Mouse (Mus musculus) embryonic fibroblast, embryonic 13.5 days (primary cell): ENCODE measurements around the gene Gm45717.

ENCODE experiments used
- CTCF ChIP-seq: IDR thresholded peaks from 2 replicates; pipeline ENCODE4 v1.5.1; 2011; ENCODE audit warnings: mild to moderate bottlenecking, control low read depth, low read length, moderate library complexity, borderline replicate concordance; ENCODE audit not compliant: insufficient read depth
- POLR2A ChIP-seq: IDR thresholded peaks from 2 replicates; pipeline ENCODE4 v1.6.1; 2011; ENCODE audit warnings: low read depth, mild to moderate bottlenecking, control low read depth, low read length, moderate library complexity

GRCm38 (mm10) chr7:140951765-140952164, 4.0 kb downstream of the Gm45717 start:
- TF ChIP-seq CTCF (no peak), POLR2A (no peak)
